Mouse (Mus musculus) cerebral cortex, adult 2 months (tissue): ENCODE results near the gene Myl3.

ENCODE experiments used
- WGBS: fragments of 180-500 bp; shearing (Covaris S2); methylation state at CpG from one replicate; pipeline ENCODE4 v1.1.7; 2018; 5-methylcytosine and 5-hydroxymethylcytosine counted together

The Myl3 gene

GRCm38 (mm10) chr9:110741711-110742294 is at the start of gene Myl3:
Gene Myl3, plus strand, starts transcription at chr9:110741861.
- 11% methylated on average over 17 of the region's 17 CpGs for WGBS

GRCm38 (mm10) chr9:110695165-110695755 is 46.4 kb upstream of the Myl3 start:
- WGBS, result 86% methylated on average over 4 of the region's 4 CpGs

GRCm38 (mm10) chr9:110696427-110696826 is 45.2 kb upstream of the Myl3 start:
- 89% methylated on average over 5 of the region's 5 CpGs for WGBS

- 78% methylated on average over 3 of the region's 3 CpGs for WGBS
Observed at GRCm38 (mm10) chr9:110697465-110697864, 44.2 kb upstream of the Myl3 start.

- 93% methylated on average over 3 of the region's 3 CpGs for WGBS
Observed at GRCm38 (mm10) chr9:110699574-110699973, 42.1 kb upstream of the Myl3 start.

GRCm38 (mm10) chr9:110701114-110702032 is 40.3 kb upstream of the Myl3 start:
- 68% methylated on average over 11 of the region's 12 CpGs for WGBS

- 83% methylated on average over 1 of the region's 1 CpGs for WGBS
Observed at GRCm38 (mm10) chr9:110702848-110703247, 38.8 kb upstream of the Myl3 start.

- 96% methylated on average over 6 of the region's 6 CpGs for WGBS
Observed at GRCm38 (mm10) chr9:110703951-110704350, 37.7 kb upstream of the Myl3 start.

- 82% methylated on average over 5 of the region's 5 CpGs for WGBS
Observed at GRCm38 (mm10) chr9:110706784-110707183, 34.9 kb upstream of the Myl3 start.

- 39% methylated on average over 5 of the region's 5 CpGs for WGBS
Observed at GRCm38 (mm10) chr9:110709640-110710258, 31.9 kb upstream of the Myl3 start.

- 100% methylated on average over 1 of the region's 1 CpGs for WGBS
Observed at GRCm38 (mm10) chr9:110711532-110711931, 30.1 kb upstream of the Myl3 start.

- WGBS, result 67% methylated on average over 6 of the region's 6 CpGs
Observed at GRCm38 (mm10) chr9:110711996-110712395, 29.7 kb upstream of the Myl3 start.

GRCm38 (mm10) chr9:110712545-110712944 is 29.1 kb upstream of the Myl3 start:
- 81% methylated on average over 4 of the region's 4 CpGs for WGBS

- WGBS, result 89% methylated on average over 1 of the region's 1 CpGs
Observed at GRCm38 (mm10) chr9:110713389-110713788, 28.3 kb upstream of the Myl3 start.

- 54% methylated on average over 1 of the region's 1 CpGs for WGBS
Observed at GRCm38 (mm10) chr9:110715426-110715825, 26.2 kb upstream of the Myl3 start.

GRCm38 (mm10) chr9:110716775-110717174 is 24.9 kb upstream of the Myl3 start:
- whole genome bisulfite sequencing, result 28% methylated on average over 4 of the region's 4 CpGs

GRCm38 (mm10) chr9:110718071-110718470 is 23.6 kb upstream of the Myl3 start:
- WGBS, result 50% methylated on average over 6 of the region's 6 CpGs

- 91% methylated on average over 3 of the region's 3 CpGs for WGBS
Observed at GRCm38 (mm10) chr9:110718810-110719209, 22.9 kb upstream of the Myl3 start.

GRCm38 (mm10) chr9:110719977-110720376 is 21.7 kb upstream of the Myl3 start:
- WGBS, result 86% methylated on average over 5 of the region's 5 CpGs

- 79% methylated on average over 10 of the region's 10 CpGs for WGBS
Observed at GRCm38 (mm10) chr9:110722060-110722459, 19.6 kb upstream of the Myl3 start.

- 25% methylated on average over 9 of the region's 9 CpGs for WGBS
Observed at GRCm38 (mm10) chr9:110725721-110726135, 15.9 kb upstream of the Myl3 start.

- 23% methylated on average over 33 of the region's 33 CpGs for WGBS
Observed at GRCm38 (mm10) chr9:110726867-110727266, 14.8 kb upstream of the Myl3 start.
